Mouse (Mus musculus): ENCODE results near the gene Gm960.

- TF ChIP-seq CTCF (IDR thresholded peaks at IDR 0.05; ENCODE audit: low read depth) (no peak), EP300 (IDR thresholded peaks at IDR 0.05; ENCODE audit: low read depth) (no peak)
Observed at GRCm38 (mm10) chr19:4712781-4713526, 14.5 kb upstream of the Gm960 start.
